Mouse (Mus musculus) heart, postnatal 14 days (tissue): ENCODE measurements around the gene Mbnl1. TPM values are rescaled to one million over a fixed set of nuclear protein-coding genes. Genes with fewer than 3 reads are reported as not detected.

Source experiments
- DNase-seq, 2 experiments: peaks; one replicate each; pipeline ENCODE4 v3.0.0; 2021 to 2022
- intact Hi-C: fragments of 180-260 bp; cut with DNase I; formaldehyde crosslinking; loops from one replicate; pipeline ENCODE4 v1.15.1; 2025
- total RNA-seq, 2 experiments: library from RNA; stranded (reverse); gene quantifications; 2 replicates each; pipeline ENCODE4 v1.2.3; 2021

Gene Mbnl1
- total RNA-seq, 2 experiments from 2014 or later: 182 to 189 TPM

DNA sequence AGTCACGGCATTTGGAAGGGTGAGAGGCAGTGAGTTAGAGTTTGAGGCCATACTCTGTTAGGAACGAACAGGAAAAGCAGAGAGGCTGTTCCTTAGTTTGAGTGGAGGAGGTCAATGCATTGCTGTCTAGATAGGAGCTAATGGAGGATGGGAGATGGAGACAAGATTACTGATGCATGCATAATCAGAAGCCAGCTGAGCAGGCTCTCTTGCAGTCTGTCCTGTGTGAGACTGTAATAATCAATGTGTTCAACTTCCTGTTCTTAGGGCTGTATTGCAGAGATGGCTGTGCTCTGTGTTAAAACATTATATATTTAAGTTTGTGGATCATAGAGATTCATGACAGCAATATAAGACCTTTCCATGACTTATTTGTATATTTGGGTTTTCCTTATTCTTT lies 87.1 kb downstream of the Mbnl1 start:
- DNase-seq: no peak
- intact Hi-C loops: loop anchor here (2.0 kb wide), 1 partner anchor 13 kb away; no protein-coding TSS in a partner anchor

DNA sequence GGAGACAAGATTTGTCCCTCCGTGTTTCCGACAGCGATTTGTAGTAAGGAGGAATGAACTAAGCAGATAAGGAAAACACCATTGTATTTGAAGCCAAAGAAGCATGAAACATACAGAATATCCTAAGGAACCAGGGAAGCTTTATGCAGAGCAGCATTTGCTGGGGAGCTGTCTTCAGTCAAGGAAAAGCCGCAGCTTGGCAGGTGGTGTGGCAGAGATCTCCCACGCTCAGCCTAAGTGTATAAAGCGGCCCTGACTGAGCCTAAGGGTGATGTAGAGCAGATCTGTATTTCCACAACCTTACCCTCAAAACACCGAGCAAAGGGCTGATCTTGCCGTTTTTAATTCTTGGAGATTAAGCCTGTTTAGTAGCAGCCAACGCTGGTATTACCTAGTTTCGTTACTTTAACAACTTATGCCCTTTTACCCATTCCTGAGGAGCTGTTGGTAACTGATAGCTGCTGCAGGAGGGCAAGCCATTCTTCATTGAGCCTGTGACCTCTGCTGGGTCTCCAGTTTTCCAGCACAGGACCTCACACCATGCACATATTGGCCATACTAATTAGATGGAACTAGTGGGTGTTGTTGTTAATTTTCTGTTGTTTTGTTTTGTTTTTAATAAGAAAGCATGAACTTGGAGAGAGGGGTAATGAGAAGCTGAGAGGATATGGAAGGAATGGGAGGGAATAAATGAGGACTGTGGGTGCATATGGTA lies 91.1 kb downstream of the Mbnl1 start:
- intact Hi-C loops: no loop called here

DNA sequence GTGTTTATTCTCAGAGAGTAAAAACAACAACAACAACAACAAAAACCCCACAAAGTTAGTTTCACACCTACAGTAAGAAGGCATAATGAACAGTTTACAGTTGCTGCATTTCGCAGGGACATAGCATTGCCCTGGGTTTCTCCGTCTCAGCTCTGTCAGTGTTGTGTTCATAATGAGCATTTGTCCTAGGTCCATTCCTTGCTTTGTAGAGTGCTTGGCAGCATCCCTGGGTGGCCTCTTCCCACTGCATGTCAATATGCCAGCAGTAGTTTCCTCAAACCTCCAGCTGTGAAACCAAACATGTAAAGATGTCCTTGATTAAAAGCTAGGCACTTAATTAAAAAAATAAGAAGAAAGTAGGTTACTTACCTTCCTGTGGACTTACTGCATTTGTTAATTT lies 91.6 kb downstream of the Mbnl1 start:
- intact Hi-C loops: no loop called here

More for the DNA sequence above, 91.1 kb downstream of the Mbnl1 start:
- DNase-seq: no peak

GRCm38 (mm10) chr3:60565204-60565603 lies 92.6 kb downstream of the Mbnl1 start:
- DNase-seq: no peak
- intact Hi-C loops: no loop called here

More for the DNA sequence above, 91.6 kb downstream of the Mbnl1 start:
- no peak for DNase-seq

DNA sequence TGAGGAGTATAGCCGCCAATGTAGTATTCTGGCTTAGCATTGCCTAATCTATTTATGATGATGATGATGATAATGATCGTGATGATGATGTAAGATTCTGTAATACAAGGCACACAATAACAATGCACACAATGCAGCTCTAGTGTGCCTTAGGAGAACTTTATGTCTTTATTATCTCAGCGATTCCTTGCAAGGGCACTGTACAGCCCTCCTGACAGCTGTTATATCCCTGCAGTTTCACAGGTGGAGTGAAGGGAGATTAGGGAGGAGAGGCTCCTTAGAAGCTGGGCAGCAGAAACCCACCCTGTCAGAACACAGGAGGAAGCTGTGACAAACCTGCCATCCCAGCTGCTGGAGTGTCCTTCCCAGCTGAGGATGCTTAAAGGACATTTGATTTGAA lies 93.3 kb downstream of the Mbnl1 start:
- intact Hi-C loops: no loop called here
- DNase-seq: no peak

- intact Hi-C loops: no loop called here
Observed at GRCm38 (mm10) chr3:60568171-60568684, 95.6 kb downstream of the Mbnl1 start.

DNA sequence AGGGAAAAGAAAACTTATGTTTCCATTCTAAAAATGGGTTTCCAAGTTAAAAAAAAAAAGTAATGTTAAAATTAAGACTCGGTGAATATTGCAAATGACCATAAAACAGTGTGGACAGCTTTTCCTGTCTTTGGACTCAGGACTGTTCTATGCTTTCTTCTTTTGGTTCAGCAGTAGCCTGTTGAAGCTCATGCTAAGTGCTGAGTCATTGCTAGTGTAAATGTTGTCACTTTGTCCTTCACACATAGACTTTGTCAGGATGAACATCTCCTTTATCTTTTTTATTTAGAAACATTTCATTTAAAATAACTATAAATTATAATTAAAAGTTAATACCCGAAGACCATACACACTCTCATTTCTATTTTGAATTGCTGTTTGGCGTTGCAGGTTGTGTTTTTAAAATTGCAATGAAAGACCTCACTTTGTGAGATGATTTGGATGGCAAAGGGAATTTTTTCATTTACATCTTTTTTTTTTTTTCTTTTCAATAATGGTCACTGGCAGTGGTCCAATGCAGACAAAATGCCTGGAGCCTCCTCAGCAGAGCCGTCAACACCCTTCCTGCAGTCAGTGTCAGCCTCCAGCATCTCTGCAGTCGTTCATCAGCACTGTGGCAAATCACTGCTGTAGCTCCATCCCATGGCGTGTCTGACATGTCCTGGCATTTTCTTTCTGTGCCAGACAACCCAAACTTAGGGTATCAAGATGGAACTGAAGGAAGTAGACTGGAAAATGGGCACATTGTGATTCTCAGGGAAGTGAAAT lies 96.4 kb downstream of the Mbnl1 start:
- no peak for DNase-seq
- intact Hi-C loops: no loop called here

More at GRCm38 (mm10) chr3:60568171-60568684, 95.6 kb downstream of the Mbnl1 start:
- no peak for DNase-seq

DNA sequence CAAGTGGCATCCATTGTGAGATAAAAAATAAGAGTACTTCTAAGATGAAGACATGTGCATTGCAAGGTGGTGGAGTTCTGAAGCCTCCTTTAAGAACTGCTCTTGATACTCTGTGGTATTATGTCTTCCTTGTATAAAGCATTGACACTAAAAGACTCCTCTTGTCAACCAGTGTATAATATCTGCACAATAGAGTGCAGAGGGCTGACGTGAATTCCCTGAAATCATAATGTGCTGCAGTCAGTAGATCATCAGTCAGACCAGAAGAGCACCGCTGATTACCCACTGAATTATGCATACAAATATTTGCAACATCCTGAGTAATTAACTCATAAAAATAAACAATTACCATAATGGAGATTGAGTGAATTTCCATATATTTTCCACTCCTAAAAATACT lies 97.2 kb downstream of the Mbnl1 start:
- no peak for DNase-seq
- intact Hi-C loops: no loop called here

DNA sequence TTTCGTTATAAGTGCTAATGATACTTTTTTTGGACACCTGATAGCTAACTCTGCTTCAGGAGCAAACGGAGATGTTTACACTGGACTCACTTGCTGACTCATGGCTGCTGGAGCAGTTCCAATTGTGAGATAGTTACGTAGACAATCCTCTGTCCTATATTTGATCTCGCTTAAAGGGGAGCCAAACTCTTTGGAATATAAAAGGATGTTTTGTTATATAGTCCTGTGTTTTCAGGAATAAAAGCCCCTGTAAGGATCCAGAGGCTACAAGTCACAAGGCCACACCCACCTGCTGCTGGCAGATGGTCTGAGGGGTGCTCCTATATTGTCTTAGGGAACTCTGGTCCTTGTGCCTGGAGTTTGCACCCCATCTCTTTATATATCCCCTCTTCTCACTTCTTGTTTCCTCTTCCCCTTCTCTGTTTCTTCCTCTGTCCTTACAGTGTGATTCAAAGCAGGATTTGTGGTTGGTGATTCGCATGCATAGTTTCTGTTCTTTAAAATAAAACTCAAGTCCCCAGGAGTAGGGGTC lies 97.9 kb downstream of the Mbnl1 start:
- intact Hi-C loops: no loop called here

GRCm38 (mm10) chr3:60571493-60571892 lies 98.9 kb downstream of the Mbnl1 start:
- no peak for DNase-seq
- intact Hi-C loops: no loop called here

More for the DNA sequence above, 97.9 kb downstream of the Mbnl1 start:
- DNase-seq: peak; percentile 58 to 66

DNA sequence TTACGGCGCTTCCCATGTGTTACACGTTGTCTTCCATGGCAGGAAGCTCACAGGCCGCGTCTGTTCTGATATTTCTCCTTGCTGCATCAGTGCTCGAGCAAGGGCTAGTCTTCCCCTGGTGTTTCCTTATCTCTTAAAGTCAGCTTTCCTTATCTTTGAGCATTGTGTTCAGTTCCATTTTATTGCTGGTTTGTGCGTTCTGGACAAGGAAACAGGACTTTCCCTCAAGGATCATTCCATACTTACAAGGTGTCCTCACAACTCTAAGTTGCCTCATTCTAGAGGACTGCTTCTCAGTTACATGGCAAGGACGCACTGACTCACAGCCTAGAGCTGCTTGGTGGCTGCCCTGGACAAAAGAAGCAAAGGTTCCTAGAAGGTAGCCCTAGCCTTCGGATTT lies 101.6 kb downstream of the Mbnl1 start:
- intact Hi-C loops: no loop called here
- no peak for DNase-seq

- no peak for DNase-seq
- intact Hi-C loops: loop anchor here (5.0 kb wide), 2 partner anchors 48 to 73 kb away; no protein-coding TSS in a partner anchor
Observed at GRCm38 (mm10) chr3:60574849-60575524, 102.4 kb downstream of the Mbnl1 start.

- DNase-seq: no peak
- intact Hi-C loops: loop anchor here (5.0 kb wide), 2 partner anchors 49 to 74 kb away; no protein-coding TSS in a partner anchor
Observed at GRCm38 (mm10) chr3:60575945-60576344, 103.3 kb downstream of the Mbnl1 start.

DNA sequence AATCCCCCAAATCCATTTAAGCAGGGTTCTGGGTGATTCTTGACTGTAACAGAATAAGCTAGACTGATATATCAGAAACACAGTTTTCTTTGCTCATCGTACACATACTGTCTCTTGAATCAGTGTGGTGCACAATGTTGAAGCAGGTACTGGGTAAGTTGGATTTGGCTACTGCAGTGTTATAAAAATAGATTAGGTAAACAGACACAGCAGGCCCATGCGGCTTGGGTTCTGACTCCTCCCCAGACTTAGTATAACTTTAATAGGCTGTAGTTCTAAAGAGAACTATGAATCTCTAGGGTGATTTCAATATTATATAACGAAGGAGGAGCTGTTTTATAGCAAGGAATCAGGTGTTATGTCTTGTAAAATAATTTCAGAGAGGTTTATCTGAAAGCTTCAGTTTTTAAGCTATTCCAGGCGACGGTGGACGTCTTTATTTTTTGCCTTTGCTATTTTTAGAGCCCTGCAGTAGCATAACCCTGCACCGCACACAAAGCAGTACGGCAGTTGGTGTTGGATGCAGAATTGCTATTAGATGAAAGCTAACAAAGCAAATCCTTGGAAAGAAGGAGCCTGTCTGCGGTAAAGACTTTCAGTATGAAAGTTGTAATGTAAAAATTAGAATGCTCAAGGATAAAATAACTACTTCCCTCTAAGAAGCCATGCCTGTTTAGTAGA lies 103.9 kb downstream of the Mbnl1 start:
- DNase-seq: no peak
- intact Hi-C loops: loop anchor here (5.0 kb wide), 2 partner anchors 49 to 74 kb away; no protein-coding TSS in a partner anchor

DNA sequence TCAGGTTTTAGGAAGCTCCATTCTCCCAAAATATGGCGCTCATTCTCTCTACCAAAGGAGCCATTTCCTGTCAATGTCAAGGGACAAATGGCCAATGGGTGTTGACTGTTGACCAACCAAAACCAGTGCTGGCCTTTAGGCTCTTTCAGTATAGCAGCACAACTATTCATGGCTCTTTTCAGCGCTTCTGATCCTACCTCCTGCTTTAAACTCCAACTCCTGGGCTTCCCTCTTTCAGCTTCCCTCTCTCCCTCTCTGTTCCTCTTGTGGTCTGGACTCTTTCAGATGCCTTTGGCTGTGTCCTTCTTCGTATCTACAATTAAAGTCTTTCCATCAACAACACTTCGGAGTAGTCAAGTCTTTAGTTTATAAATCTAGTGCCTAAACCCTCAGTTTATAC lies 107.2 kb downstream of the Mbnl1 start:
- no peak for DNase-seq
- intact Hi-C loops: loop anchor here (5.0 kb wide), 2 partner anchors 53 to 78 kb away; no protein-coding TSS in a partner anchor

DNA sequence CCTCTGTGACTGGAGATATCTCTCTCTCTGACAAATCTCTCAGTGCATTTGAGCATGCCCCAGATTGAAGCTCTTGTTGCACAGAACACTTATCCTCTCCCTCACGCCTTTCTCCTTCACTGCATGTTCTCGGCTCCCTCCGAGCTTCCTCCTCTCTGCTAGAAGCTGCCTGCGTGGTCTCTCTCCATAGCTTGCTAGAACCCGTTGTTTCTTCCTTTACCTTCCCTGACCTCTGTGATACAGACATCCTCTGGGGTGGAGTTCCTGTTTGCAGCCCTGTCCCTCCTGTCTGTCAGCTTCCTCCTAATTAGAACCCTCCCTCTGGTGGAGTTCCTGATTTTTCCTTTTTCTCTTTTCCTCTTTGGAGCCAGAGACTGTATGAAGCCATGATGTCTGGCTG lies 108.1 kb downstream of the Mbnl1 start:
- intact Hi-C loops: no loop called here
- no peak for DNase-seq

- intact Hi-C loops: no loop called here
Observed at GRCm38 (mm10) chr3:60582154-60582553, 109.5 kb downstream of the Mbnl1 start.

DNA sequence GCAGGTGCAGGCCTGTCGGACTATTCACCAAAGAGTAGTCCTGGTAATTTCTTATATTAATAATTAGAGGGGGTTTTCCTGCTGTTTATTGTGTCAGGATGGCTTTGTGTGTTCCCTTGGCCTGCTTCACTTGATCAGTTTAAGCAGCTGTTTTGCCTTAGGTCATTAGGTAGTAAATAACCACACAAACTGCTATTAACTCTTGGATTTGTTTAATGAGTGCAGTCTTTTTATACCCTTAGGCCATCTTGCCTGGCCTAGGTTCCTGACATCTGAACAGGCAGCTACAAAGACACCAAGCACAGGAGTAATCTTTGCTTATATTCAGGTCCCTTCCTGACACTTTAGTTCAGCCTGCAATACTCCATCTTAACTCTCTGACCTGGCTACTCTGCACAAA lies 110.0 kb downstream of the Mbnl1 start:
- intact Hi-C loops: no loop called here
- DNase-seq: no peak

More at GRCm38 (mm10) chr3:60582154-60582553, 109.5 kb downstream of the Mbnl1 start:
- DNase-seq: no peak

- DNase-seq: no peak
- intact Hi-C loops: no loop called here
Observed at GRCm38 (mm10) chr3:60584704-60585103, 112.1 kb downstream of the Mbnl1 start.

GRCm38 (mm10) chr3:60586046-60586445 lies 113.4 kb downstream of the Mbnl1 start:
- no peak for DNase-seq
- intact Hi-C loops: no loop called here
